Mouse (Mus musculus) cerebellum, adult 8-10 months (tissue): ENCODE measurements around the gene Mars.

ENCODE experiments used
- DNase-seq: peaks from one replicate; pipeline ENCODE4 v3.0.0; 2022

Mars gene

GRCm38 (mm10) chr10:127284724-127285500, 26.7 kb downstream of the Mars start:
- no peak for DNase-seq

- no peak for DNase-seq
Measured at GRCm38 (mm10) chr10:127284105-127284622, 27.4 kb downstream of the Mars start.

- DNase-seq: no peak
Measured at GRCm38 (mm10) chr10:127282620-127283215, 28.9 kb downstream of the Mars start.

- no peak for DNase-seq
Measured at GRCm38 (mm10) chr10:127281316-127281715, 30.3 kb downstream of the Mars start.

GRCm38 (mm10) chr10:127279730-127280129, 31.9 kb downstream of the Mars start:
- DNase-seq: no peak

GRCm38 (mm10) chr10:127274261-127275022, 37.1 kb downstream of the Mars start:
- DNase-seq: no peak

- DNase-seq: no peak
Measured at GRCm38 (mm10) chr10:127272371-127272770, 39.2 kb downstream of the Mars start.

GRCm38 (mm10) chr10:127269884-127270283, 41.7 kb downstream of the Mars start:
- no peak for DNase-seq

GRCm38 (mm10) chr10:127269036-127269435, 42.5 kb downstream of the Mars start:
- no peak for DNase-seq

- DNase-seq: no peak
Measured at GRCm38 (mm10) chr10:127268401-127268800, 43.2 kb downstream of the Mars start.

GRCm38 (mm10) chr10:127267318-127267717, 44.3 kb downstream of the Mars start:
- no peak for DNase-seq

GRCm38 (mm10) chr10:127266112-127267091, 45.2 kb downstream of the Mars start, which contains the start of gene Dctn2:
Dctn2 (plus strand) TSS chr10:127266368.
- DNase-seq: peak; percentile 91

- DNase-seq: no peak
Measured at GRCm38 (mm10) chr10:127265727-127266111, 45.9 kb downstream of the Mars start.

GRCm38 (mm10) chr10:127264971-127265370, 46.6 kb downstream of the Mars start:
- no peak for DNase-seq

- no peak for DNase-seq
Measured at GRCm38 (mm10) chr10:127264336-127264735, 47.2 kb downstream of the Mars start.

- DNase-seq: no peak
Measured at GRCm38 (mm10) chr10:127263631-127264030, 48.0 kb downstream of the Mars start.

GRCm38 (mm10) chr10:127262548-127263398, 48.8 kb downstream of the Mars start, which contains the start of gene Kif5a:
Kif5a (minus strand) TSS chr10:127263348.
- DNase-seq: peak; percentile 77

GRCm38 (mm10) chr10:127261706-127262547, 49.7 kb downstream of the Mars start:
- no peak for DNase-seq

GRCm38 (mm10) chr10:127258489-127258888, 53.1 kb downstream of the Mars start:
- no peak for DNase-seq

- no peak for DNase-seq
Measured at GRCm38 (mm10) chr10:127257790-127258189, 53.8 kb downstream of the Mars start.
